Mouse (Mus musculus) lung, embryonic 14.5 days (tissue): ENCODE measurements at regions not wholly inside any gene's neighbourhood (a gene's known extent, or its start where the extent isn't known, plus 50 kb on each side); places are given as distances from the start of the nearest gene placed in this dataset.

Experiments used
- ATAC-seq: fragments of 200-750 bp; cut with Nextera tagmentation; 2 replicates; pipeline ENCODE4 v1.8.0; 2017; ENCODE audit warnings: mild to moderate bottlenecking, moderate TSS enrichment, moderate library complexity; ENCODE audit not compliant: insufficient read depth
- DNase-seq: peaks from one replicate; pipeline ENCODE4 v3.0.0-alpha.2; 2015
- H3K27ac ChIP-seq: fragments of 300-500 bp; sonication (generic); 2 replicates; pipeline ENCODE4 v1.5.1; 2014; ENCODE audit warnings: low read depth, mild to moderate bottlenecking, moderate library complexity
- H3K27me3 ChIP-seq: fragments of 300-500 bp; sonication (generic); 2 replicates; pipeline ENCODE4 v1.6.1; 2014; ENCODE audit warnings: low read length, control low read depth; ENCODE audit not compliant: insufficient read depth
- H3K36me3 ChIP-seq: fragments of 300-500 bp; sonication (generic); 2 replicates; pipeline ENCODE4 v1.6.1; 2014; ENCODE audit warnings: control low read depth; ENCODE audit not compliant: insufficient read depth
- H3K4me1 ChIP-seq: fragments of 300-500 bp; sonication (generic); 2 replicates; pipeline ENCODE4 v1.6.1; 2014; ENCODE audit warnings: antibody characterized with exemption, control low read depth; ENCODE audit not compliant: insufficient read depth
- H3K4me2 ChIP-seq: fragments of 300-500 bp; sonication (generic); 2 replicates; pipeline ENCODE4 v1.6.1; 2014; ENCODE audit warnings: mild to moderate bottlenecking
- H3K4me3 ChIP-seq: fragments of 300-500 bp; sonication (generic); 2 replicates; pipeline ENCODE4 v1.5.1; 2014; ENCODE audit warnings: low read depth, low read length
- H3K9ac ChIP-seq: fragments of 300-500 bp; sonication (generic); 2 replicates; pipeline ENCODE4 v1.6.1; 2014
- H3K9me3 ChIP-seq: fragments of 300-500 bp; sonication (generic); 2 replicates; pipeline ENCODE4 v1.6.1; 2016; ENCODE audit warnings: low read depth, low read length, control low read depth
- CTCF ChIP-seq: IDR thresholded peaks from 2 replicates; pipeline ENCODE4 v1.5.1; 2016; ENCODE audit warnings: antibody characterized with exemption, low read depth
- WGBS: fragments of 180-500 bp; shearing (Covaris S2); extraction: QIAGEN DNeasy Blood & Tissue Kit; methylation state at CpG from one replicate; pipeline ENCODE4 v1.1.7; 2014; 5-methylcytosine and 5-hydroxymethylcytosine counted together

- TF ChIP-seq CTCF: no peak
- WGBS: 58% methylated on average over 1 of the region's 1 CpGs
- Histone ChIP-seq H3K36me3 (no peaks in the 10 kb centered on the region), H3K9me3 (no peaks in the 10 kb centered on the region), H3K4me1 (no peaks in the 10 kb centered on the region), H3K4me3 (no peak overlapping the region), H3K4me2 (no peak overlapping the region), H3K27ac (no peak overlapping the region), H3K9ac (no peak overlapping the region), H3K27me3 (no peaks in the 10 kb centered on the region)
- DNase-seq (no peak), ATAC-seq (no peak)
Measured at GRCm38 (mm10) chr12:58743800-58744199, 268.0 kb downstream of the Sec23a start.

- Histone ChIP-seq H3K9me3 (no peaks in the 10 kb centered on the region), H3K4me1 (no peaks in the 10 kb centered on the region), H3K9ac (no peak overlapping the region), H3K27ac (no peak overlapping the region), H3K27me3 (no peaks in the 10 kb centered on the region), H3K4me3 (no peak overlapping the region), H3K36me3 (no peaks in the 10 kb centered on the region), H3K4me2 (no peak overlapping the region)
- 32% methylated on average over 1 of the region's 1 CpGs for WGBS
- peak; percentile 44; the same call in 1 of the 2 replicates for ATAC-seq
- TF ChIP-seq CTCF: no peak
- DNase-seq: peak; percentile 50
Measured at GRCm38 (mm10) chr12:58728094-58728493, 283.7 kb downstream of the Sec23a start.

GRCm38 (mm10) chr12:58727547-58727946, 284.3 kb downstream of the Sec23a start:
- Histone ChIP-seq H3K9ac (no peak overlapping the region), H3K36me3 (no peaks in the 10 kb centered on the region), H3K27ac (no peak overlapping the region), H3K4me2 (no peak overlapping the region), H3K27me3 (no peaks in the 10 kb centered on the region), H3K9me3 (no peaks in the 10 kb centered on the region), H3K4me3 (no peak overlapping the region), H3K4me1 (no peaks in the 10 kb centered on the region)
- TF ChIP-seq CTCF: no peak
- DNase-seq: peak; percentile 52
- WGBS: 54% methylated on average over 2 of the region's 2 CpGs
- peak; percentile 80 for ATAC-seq

GRCm38 (mm10) chr12:58717908-58718307, 293.9 kb downstream of the Sec23a start:
- 49% methylated on average over 6 of the region's 6 CpGs for WGBS
- no peak overlapping the region for H3K4me3 ChIP-seq
- H3K4me2 ChIP-seq: no peak overlapping the region
- no peak overlapping the region for H3K27ac ChIP-seq
- TF ChIP-seq CTCF: no peak
- H3K9ac ChIP-seq: no peak overlapping the region
- no peaks in the 10 kb centered on the region for H3K4me1 ChIP-seq
- no peaks in the 10 kb centered on the region for H3K27me3 ChIP-seq
- H3K9me3 ChIP-seq: no peaks in the 10 kb centered on the region
- ATAC-seq: peak; percentile 80; the same call in 1 of the 2 replicates
- H3K36me3 ChIP-seq: no peaks in the 10 kb centered on the region
- peak; percentile 70 for DNase-seq

GRCm38 (mm10) chr12:58714207-58714606, 297.6 kb downstream of the Sec23a start:
- no peak for TF ChIP-seq CTCF
- DNase-seq (no peak), ATAC-seq (no peak)
- Histone ChIP-seq H3K9ac (no peak overlapping the region), H3K4me2 (no peak overlapping the region), H3K36me3 (no peaks in the 10 kb centered on the region), H3K27me3 (no peaks in the 10 kb centered on the region), H3K27ac (no peak overlapping the region), H3K9me3 (no peaks in the 10 kb centered on the region), H3K4me1 (no peaks in the 10 kb centered on the region), H3K4me3 (no peak overlapping the region)
- 92% methylated on average over 1 of the region's 1 CpGs for WGBS

- TF ChIP-seq CTCF: no peak
- Histone ChIP-seq H3K27ac (no peak overlapping the region), H3K4me1 (no peaks in the 10 kb centered on the region), H3K4me2 (no peak overlapping the region), H3K9ac (no peak overlapping the region), H3K36me3 (no peaks in the 10 kb centered on the region), H3K4me3 (no peak overlapping the region), H3K9me3 (no peaks in the 10 kb centered on the region), H3K27me3 (no peaks in the 10 kb centered on the region)
- 78% methylated on average over 5 of the region's 5 CpGs for WGBS
- no peak for DNase-seq
- no peak for ATAC-seq
Measured at GRCm38 (mm10) chr12:58695680-58696079, 316.1 kb downstream of the Sec23a start.

- Histone ChIP-seq H3K4me2 (no peak overlapping the region), H3K4me1 (no peaks in the 10 kb centered on the region), H3K4me3 (no peak overlapping the region), H3K9me3 (no peaks in the 10 kb centered on the region), H3K36me3 (no peaks in the 10 kb centered on the region), H3K27me3 (no peaks in the 10 kb centered on the region), H3K9ac (no peak overlapping the region), H3K27ac (no peak overlapping the region)
- no peak for TF ChIP-seq CTCF
- WGBS: 80% methylated on average over 3 of the region's 3 CpGs
- no peak for DNase-seq
- no peak for ATAC-seq
Measured at GRCm38 (mm10) chr12:58669914-58670635, 341.7 kb downstream of the Sec23a start.
